Mouse (Mus musculus) embryonic fibroblast, embryonic 13.5 days (primary cell): ENCODE data around the gene Ptpra.

Source experiments
- CTCF ChIP-seq: IDR thresholded peaks from 2 replicates; pipeline ENCODE4 v1.5.1; 2011; ENCODE audit warnings: mild to moderate bottlenecking, control low read depth, low read length, moderate library complexity, borderline replicate concordance; ENCODE audit not compliant: insufficient read depth
- POLR2A ChIP-seq: IDR thresholded peaks from 2 replicates; pipeline ENCODE4 v1.6.1; 2011; ENCODE audit warnings: low read depth, mild to moderate bottlenecking, control low read depth, low read length, moderate library complexity

- no peak for TF ChIP-seq CTCF
- TF ChIP-seq POLR2A, result no peak
These were observed 135.9 kb downstream of the Ptpra start for GRCm38 (mm10) chr2:130586016-130586415.
